Mouse (Mus musculus) lung, postnatal 0 days (tissue): ENCODE results near the gene Mpzl3.

Experiments
- CTCF ChIP-seq: IDR thresholded peaks from 2 replicates; pipeline ENCODE4 v1.5.1; 2016; ENCODE audit warnings: antibody characterized with exemption, mild to moderate bottlenecking
- EP300 ChIP-seq: IDR thresholded peaks from 2 replicates; pipeline ENCODE4 v1.6.1; 2016; ENCODE audit warnings: antibody characterized with exemption, mild to moderate bottlenecking, control low read depth

DNA sequence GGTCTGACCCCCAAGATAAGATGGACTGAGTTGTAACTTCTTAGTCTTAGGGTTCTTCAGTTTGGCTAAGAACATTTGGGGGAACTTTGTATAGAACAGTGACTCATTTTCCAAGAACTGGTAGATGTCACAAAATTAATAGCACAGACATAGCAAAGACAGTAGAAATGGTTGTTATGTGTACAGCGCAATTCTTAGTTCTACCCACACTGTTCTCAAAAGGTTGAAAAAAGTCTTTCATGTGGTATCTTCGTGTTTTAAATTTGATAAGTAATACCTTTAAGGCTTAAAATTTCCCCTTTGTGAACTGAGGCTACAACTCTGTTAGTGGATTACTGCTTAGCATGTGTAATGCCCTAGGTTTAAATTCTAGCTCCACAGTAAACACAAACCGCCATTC lies 28.1 kb downstream of the Mpzl3 start:
- no peak for TF ChIP-seq EP300
- TF ChIP-seq CTCF = no peak
